Mouse (Mus musculus): ENCODE measurements around the gene Igfl3. TPM values are rescaled to one million over a fixed set of nuclear protein-coding genes. Genes with fewer than 3 reads are reported as not detected.

Igfl3 gene
- not detected in 2 replicates for total RNA-seq (2014; rRNA removed; ENCODE audit: low replicate concordance)
- polyA plus RNA-seq (2015; fragmentation: Nextera tagmentation; extraction: Ambion mirVana), result not detected in 2 replicates

GRCm38 (mm10) chr7:18176194-18176593, at the start of gene Igfl3:
TSS of gene Igfl3 (plus strand) at chr7:18176494.
- Histone ChIP-seq H3K36me3 (replicated peaks; ENCODE audit: control insufficient read depth, insufficient read depth, low read length) (no peaks in the 10 kb centered on the region), H3K27me3 (ENCODE audit: control insufficient read depth, insufficient read depth, low read length) (no peaks in the 10 kb centered on the region), H3K4me1 (ENCODE audit: control insufficient read depth, insufficient read depth) (no peaks in the 10 kb centered on the region), H3K9ac (replicated peaks; ENCODE audit: low read depth, low read length) (no peak within 1 kb of the TSS), H3K4me3 (ENCODE audit: low read depth, low read length) (no peak within 1 kb of the TSS), H3K4me2 (ENCODE audit: low read depth, low read length) (no peak within 1 kb of the TSS), H3K9me3 (replicated peaks; ENCODE audit: control insufficient read depth, low read length) (peaks cover 18% of the 10 kb centered on the region), H3K27ac (ENCODE audit: low read depth) (no peak within 1 kb of the TSS)
- TF ChIP-seq EP300 (IDR thresholded peaks at IDR 0.05; ENCODE audit: low read depth) (no peak), CTCF (IDR thresholded peaks at IDR 0.05; ENCODE audit: low read depth) (no peak)
- DNase-seq (ENCODE audit: low spot score), result no peak
- ATAC-seq (ENCODE audit: insufficient read depth, low read depth), result no peak

GRCm38 (mm10) chr7:18210938-18211337, 34.6 kb downstream of the Igfl3 start:
- TF ChIP-seq CTCF (IDR thresholded peaks at IDR 0.05; ENCODE audit: low read depth), result no peak
- no peak for TF ChIP-seq EP300 (IDR thresholded peaks at IDR 0.05; ENCODE audit: low read depth)
- no peak overlapping the region for H3K27ac ChIP-seq (ENCODE audit: low read depth)
- 15% methylated on average over 9 of the region's 9 CpGs for WGBS
- no peak overlapping the region for H3K4me2 ChIP-seq (ENCODE audit: low read depth, low read length)
- H3K4me3 ChIP-seq (ENCODE audit: low read depth, low read length), result no peak overlapping the region
- H3K9me3 ChIP-seq (replicated peaks; ENCODE audit: control insufficient read depth, low read length), result no peaks in the 10 kb centered on the region; the same call in 1 of the 2 replicates
- no peak overlapping the region for H3K9ac ChIP-seq (replicated peaks; ENCODE audit: low read depth, low read length)
- H3K4me1 ChIP-seq (ENCODE audit: control insufficient read depth, insufficient read depth), result no peaks in the 10 kb centered on the region
- no peak for ATAC-seq (ENCODE audit: insufficient read depth, low read depth)
- no peak for DNase-seq (ENCODE audit: low spot score)
- H3K27me3 ChIP-seq (ENCODE audit: control insufficient read depth, insufficient read depth, low read length), result no peaks in the 10 kb centered on the region
- H3K36me3 ChIP-seq (replicated peaks; ENCODE audit: control insufficient read depth, insufficient read depth, low read length), result no peaks in the 10 kb centered on the region

- Histone ChIP-seq H3K27ac (ENCODE audit: low read depth) (no peak overlapping the region), H3K4me1 (ENCODE audit: control insufficient read depth, insufficient read depth) (no peaks in the 10 kb centered on the region), H3K36me3 (replicated peaks; ENCODE audit: control insufficient read depth, insufficient read depth, low read length) (no peaks in the 10 kb centered on the region), H3K9me3 (replicated peaks; ENCODE audit: control insufficient read depth, low read length) (peaks cover 7% of the 10 kb centered on the region; the same call in 1 of the 2 replicates), H3K9ac (replicated peaks; ENCODE audit: low read depth, low read length) (no peak overlapping the region), H3K27me3 (ENCODE audit: control insufficient read depth, insufficient read depth, low read length) (no peaks in the 10 kb centered on the region), H3K4me2 (ENCODE audit: low read depth, low read length) (no peak overlapping the region), H3K4me3 (ENCODE audit: low read depth, low read length) (no peak overlapping the region)
- WGBS, result 49% methylated on average over 1 of the region's 1 CpGs
- TF ChIP-seq CTCF (IDR thresholded peaks at IDR 0.05; ENCODE audit: low read depth), result no peak
- TF ChIP-seq EP300 (IDR thresholded peaks at IDR 0.05; ENCODE audit: low read depth), result no peak
- DNase-seq (ENCODE audit: low spot score) (no peak), ATAC-seq (ENCODE audit: insufficient read depth, low read depth) (no peak)
Observed at GRCm38 (mm10) chr7:18214699-18215098, 38.4 kb downstream of the Igfl3 start.

Other genes with a start within 250 kb of the Igfl3 start
- not detected in 2 replicates for gene Ceacam11, start 204.4 kb upstream of the Igfl3 start, total RNA-seq (2014; rRNA removed; ENCODE audit: low replicate concordance)
- not detected in 2 replicates for gene Ceacam11, start 204.4 kb upstream of the Igfl3 start, polyA plus RNA-seq (2015; fragmentation: Nextera tagmentation; extraction: Ambion mirVana)
- gene Ceacam13, start 166.6 kb upstream of the Igfl3 start, total RNA-seq (2014; rRNA removed; ENCODE audit: low replicate concordance), result not detected in 2 replicates
- not detected in 2 replicates for gene Ceacam13, start 166.6 kb upstream of the Igfl3 start, polyA plus RNA-seq (2015; fragmentation: Nextera tagmentation; extraction: Ambion mirVana)
- not detected in 2 replicates for gene Ceacam12, start 110.6 kb upstream of the Igfl3 start, total RNA-seq (2014; rRNA removed; ENCODE audit: low replicate concordance)
- not detected in 2 replicates for gene Ceacam12, start 110.6 kb upstream of the Igfl3 start, polyA plus RNA-seq (2015; fragmentation: Nextera tagmentation; extraction: Ambion mirVana)
- gene Mill1, start 68.9 kb downstream of the Igfl3 start, total RNA-seq (2014; rRNA removed; ENCODE audit: low replicate concordance), result not detected in 2 replicates
- gene Mill1, start 68.9 kb downstream of the Igfl3 start, polyA plus RNA-seq (2015; fragmentation: Nextera tagmentation; extraction: Ambion mirVana), result not detected in 2 replicates
- gene Psg18, start 178.5 kb downstream of the Igfl3 start, total RNA-seq (2014; rRNA removed; ENCODE audit: low replicate concordance), result not detected in 2 replicates
- not detected in 2 replicates for gene Psg18, start 178.5 kb downstream of the Igfl3 start, polyA plus RNA-seq (2015; fragmentation: Nextera tagmentation; extraction: Ambion mirVana)

Measured in heart, postnatal 0 days (tissue).